Mouse (Mus musculus): ENCODE measurements around the gene Slc6a5.

- TF ChIP-seq CTCF (IDR thresholded peaks at IDR 0.05; ENCODE audit: low read depth, low read length) (no peak), POLR2A (IDR thresholded peaks at IDR 0.05; ENCODE audit: borderline replicate concordance, low read depth, low read length) (no peak)
Observed at GRCm38 (mm10) chr7:49981511-49982227, 71.7 kb downstream of the Slc6a5 start.

Data from bone marrow macrophage, adult 2 months (primary cell).